Mouse (Mus musculus) kidney, postnatal 0 days (tissue): ENCODE results near the gene Yipf3. TPM values are rescaled to one million over a fixed set of nuclear protein-coding genes. Genes with fewer than 3 reads are reported as not detected.

Experiments used
- ATAC-seq: fragments of 200-750 bp; cut with Nextera tagmentation; replicated peaks from 2 replicates; pipeline ENCODE4 v1.8.0; 2017; ENCODE audit warnings: low read depth, moderate number of reproducible peaks, moderate TSS enrichment, moderate library complexity; ENCODE audit not compliant: low FRiP score
- DNase-seq: peaks from one replicate; pipeline ENCODE4 v3.0.0-alpha.2; 2016; ENCODE audit warnings: low spot score
- H3K27ac ChIP-seq: fragments of 300-500 bp; sonication (generic); 2 replicates; pipeline ENCODE4 v1.5.1; 2014; ENCODE audit warnings: mild to moderate bottlenecking
- H3K27me3 ChIP-seq: fragments of 300-500 bp; sonication (generic); 2 replicates; pipeline ENCODE4 v1.6.1; 2014; ENCODE audit warnings: low read length, mixed read lengths; ENCODE audit not compliant: insufficient read depth
- H3K36me3 ChIP-seq: fragments of 300-500 bp; sonication (generic); 2 replicates; pipeline ENCODE4 v1.6.1; 2014; ENCODE audit warnings: low read length, mixed read lengths; ENCODE audit not compliant: insufficient read depth
- H3K4me1 ChIP-seq: fragments of 300-500 bp; sonication (generic); replicated peaks from 2 replicates; pipeline ENCODE4 v1.6.1; 2014; ENCODE audit warnings: antibody characterized with exemption, low read length, mixed read lengths; ENCODE audit not compliant: insufficient read depth
- H3K4me2 ChIP-seq: fragments of 300-500 bp; sonication (generic); 2 replicates; pipeline ENCODE4 v1.6.1; 2014; ENCODE audit warnings: mild to moderate bottlenecking, low read length, moderate library complexity, mixed read lengths
- H3K4me3 ChIP-seq: fragments of 300-500 bp; sonication (generic); replicated peaks from 2 replicates; pipeline ENCODE4 v1.5.1; 2014; ENCODE audit warnings: low read depth, low read length
- H3K9ac ChIP-seq: fragments of 300-500 bp; sonication (generic); 2 replicates; pipeline ENCODE4 v1.6.1; 2014; ENCODE audit warnings: low read depth, low read length
- H3K9me3 ChIP-seq: fragments of 300-500 bp; sonication (generic); replicated peaks from 2 replicates; pipeline ENCODE4 v1.6.1; 2016; ENCODE audit warnings: low read length, inconsistent platforms, mixed read lengths
- CTCF ChIP-seq: IDR thresholded peaks from 2 replicates; pipeline ENCODE4 v1.5.1; 2016; ENCODE audit warnings: antibody characterized with exemption, low read depth, mild to moderate bottlenecking, moderate library complexity
- WGBS: fragments of 180-500 bp; shearing (Covaris S2); extraction: QIAGEN DNeasy Blood & Tissue Kit; methylation state at CpG from one replicate; pipeline ENCODE4 v1.1.7; 2014; 5-methylcytosine and 5-hydroxymethylcytosine counted together
- polyA plus RNA-seq: library from polyadenylated mRNA; unstranded; fragments of >200 nt; fragmentation: Nextera tagmentation; extraction: Ambion mirVana; gene quantifications from 2 replicates; pipeline ENCODE4 v1.2.1, GENCODE M21; 2015

Yipf3 gene
- polyA plus RNA-seq, 1 experiment from 2014 or later = 112 TPM

- H3K27me3 ChIP-seq = 0 out of 2 replicates have a peak, but pooled peaks cover 5% of the 10 kb centered on the region
- no peak for DNase-seq
- no peak overlapping the region for H3K4me2 ChIP-seq
- no peak overlapping the region for H3K9ac ChIP-seq
- peaks cover 59% of the 10 kb centered on the region for H3K36me3 ChIP-seq
- TF ChIP-seq CTCF = no peak
- 91% methylated on average over 17 of the region's 17 CpGs for WGBS
- no peaks in the 10 kb centered on the region for H3K4me1 ChIP-seq
- H3K27ac ChIP-seq = no peak overlapping the region
- no peaks in the 10 kb centered on the region for H3K9me3 ChIP-seq
- no peak for ATAC-seq
- H3K4me3 ChIP-seq = no peak overlapping the region
Measured at GRCm38 (mm10) chr17:46259675-46260074, 11.8 kb downstream of the Yipf3 start.

- TF ChIP-seq CTCF = no peak
- peaks cover 64% of the 10 kb centered on the region for H3K36me3 ChIP-seq
- no peak overlapping the region for H3K4me3 ChIP-seq
- H3K9me3 ChIP-seq = no peaks in the 10 kb centered on the region
- H3K27me3 ChIP-seq = no peaks in the 10 kb centered on the region
- no peaks in the 10 kb centered on the region; the same call in 1 of the 2 replicates for H3K4me1 ChIP-seq
- DNase-seq (no peak), ATAC-seq (no peak)
- H3K27ac ChIP-seq = no peak overlapping the region
- no peak overlapping the region for H3K9ac ChIP-seq
- WGBS = 92% methylated on average over 5 of the region's 5 CpGs
- no peak overlapping the region for H3K4me2 ChIP-seq
Measured at GRCm38 (mm10) chr17:46262201-46262694, 14.4 kb downstream of the Yipf3 start.

- no peak for TF ChIP-seq CTCF
- Histone ChIP-seq H3K4me2 (no peak overlapping the region), H3K36me3 (peaks cover 60% of the 10 kb centered on the region), H3K9ac (no peak overlapping the region), H3K9me3 (no peaks in the 10 kb centered on the region), H3K27ac (no peak overlapping the region), H3K27me3 (no peaks in the 10 kb centered on the region), H3K4me3 (no peak overlapping the region), H3K4me1 (no peaks in the 10 kb centered on the region; the same call in 1 of the 2 replicates)
- no peak for ATAC-seq
- DNase-seq = no peak
- WGBS = 81% methylated on average over 12 of the region's 12 CpGs
Measured at GRCm38 (mm10) chr17:46265502-46265901, 17.6 kb downstream of the Yipf3 start.

- Histone ChIP-seq H3K27me3 (no peaks in the 10 kb centered on the region), H3K9ac (no peak overlapping the region), H3K4me2 (no peak overlapping the region), H3K4me3 (no peak overlapping the region), H3K36me3 (peaks cover 59% of the 10 kb centered on the region), H3K9me3 (no peaks in the 10 kb centered on the region), H3K27ac (peak overlapping the region; percentile 61), H3K4me1 (no peaks in the 10 kb centered on the region; the same call in 1 of the 2 replicates)
- peak; percentile 94 for TF ChIP-seq CTCF
- peak; percentile 87 for DNase-seq
- ATAC-seq = peak; percentile 41; the same call in 1 of the 2 replicates
- WGBS = 23% methylated on average over 14 of the region's 14 CpGs
Measured at GRCm38 (mm10) chr17:46265918-46266618, 18.2 kb downstream of the Yipf3 start.

- Histone ChIP-seq H3K4me2 (no peak overlapping the region), H3K27ac (no peak overlapping the region), H3K4me3 (no peak overlapping the region), H3K36me3 (peaks cover 56% of the 10 kb centered on the region), H3K9ac (no peak overlapping the region), H3K4me1 (no peaks in the 10 kb centered on the region; the same call in 1 of the 2 replicates), H3K9me3 (no peaks in the 10 kb centered on the region), H3K27me3 (no peaks in the 10 kb centered on the region)
- DNase-seq = no peak
- WGBS = 50% methylated on average over 6 of the region's 6 CpGs
- no peak for ATAC-seq
- no peak for TF ChIP-seq CTCF
Measured at GRCm38 (mm10) chr17:46266986-46267385, 19.1 kb downstream of the Yipf3 start.

- no peak for DNase-seq
- Histone ChIP-seq H3K27me3 (no peaks in the 10 kb centered on the region), H3K9me3 (no peaks in the 10 kb centered on the region), H3K36me3 (peaks cover 51% of the 10 kb centered on the region), H3K4me1 (no peaks in the 10 kb centered on the region; the same call in 1 of the 2 replicates), H3K4me3 (no peak overlapping the region), H3K4me2 (no peak overlapping the region), H3K9ac (no peak overlapping the region), H3K27ac (no peak overlapping the region)
- no peak for ATAC-seq
- TF ChIP-seq CTCF = no peak
- WGBS = 74% methylated on average over 7 of the region's 7 CpGs
Measured at GRCm38 (mm10) chr17:46267511-46267910, 19.6 kb downstream of the Yipf3 start.
